Mouse (Mus musculus): ENCODE results near the gene Nampt.

- TF ChIP-seq CTCF (IDR thresholded peaks at IDR 0.05; ENCODE audit: borderline replicate concordance, insufficient read depth, low read length) (no peak), POLR2A (IDR thresholded peaks at IDR 0.05; ENCODE audit: low read depth, low read length) (no peak)
Measured at GRCm38 (mm10) chr12:32795765-32796471, 23.4 kb upstream of the Nampt start.

Measured in embryonic fibroblast, embryonic 13.5 days (primary cell).